Mouse (Mus musculus) midbrain, embryonic 14.5 days (tissue): ENCODE measurements around the gene 4930453N24Rik. TPM values are rescaled to one million over a fixed set of nuclear protein-coding genes. Genes with fewer than 3 reads are reported as not detected.

Experiments
- polyA plus RNA-seq: library from polyadenylated mRNA; unstranded; fragments of >200 nt; fragmentation: Nextera tagmentation; extraction: Ambion mirVana; gene quantifications from 2 replicates; pipeline ENCODE4 v1.2.1, GENCODE M21; 2014

The 4930453N24Rik gene
- polyA plus RNA-seq, 1 experiment from 2014 or later = 27.9 TPM

Other genes starting within 250 kb of the 4930453N24Rik start
- gene Csnka2ip, start 168.8 kb downstream of the 4930453N24Rik start, polyA plus RNA-seq = not detected in 2 replicates
- 8.6 and 10.8 TPM in 2 replicates for gene Zfp654, start 80.5 kb upstream of the 4930453N24Rik start, polyA plus RNA-seq
- gene Cggbp1, start 80.8 kb upstream of the 4930453N24Rik start, polyA plus RNA-seq = 80.6 and 106 TPM in 2 replicates